Mouse (Mus musculus) megakaryocyte, embryonic 14.5 days (primary cell): ENCODE measurements at regions not wholly inside any gene's neighbourhood (a gene's known extent, or its start where the extent isn't known, plus 50 kb on each side); places are given as distances from the start of the nearest gene placed in this dataset.

ENCODE experiments used
- FLI1 ChIP-seq: IDR thresholded peaks from 2 replicates; pipeline ENCODE4 v1.6.1; 2012; ENCODE audit warnings: low read length, inconsistent platforms, mixed read lengths
- GATA1 ChIP-seq: IDR thresholded peaks from 3 replicates; pipeline ENCODE4 v1.6.1; 2012; ENCODE audit warnings: mixed read lengths, low read length, inconsistent platforms, borderline replicate concordance

DNA sequence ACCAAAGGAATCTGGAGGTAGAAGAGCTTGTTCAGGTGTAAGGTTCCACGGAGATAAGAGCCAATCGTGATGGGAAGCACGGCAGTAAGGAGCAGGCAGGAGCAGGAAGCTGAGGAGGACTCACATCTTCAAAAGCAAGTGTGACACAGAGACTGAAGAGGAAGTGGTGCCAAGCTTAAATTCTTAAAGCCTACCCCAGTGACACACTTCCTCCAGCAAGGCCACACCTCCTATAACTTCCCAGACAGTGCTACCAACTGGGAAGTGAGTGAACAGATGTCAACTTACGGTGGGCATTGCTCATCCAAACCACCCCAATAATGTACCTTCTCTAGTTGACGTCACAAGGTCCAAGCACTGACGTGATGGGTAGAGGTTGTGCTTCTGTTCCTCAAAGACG is 133.0 kb downstream of the Cdh26 start:
- no peak for TF ChIP-seq GATA1
- TF ChIP-seq FLI1, result no peak
